Mouse (Mus musculus) CH12.LX (cell line): ENCODE measurements around the gene Wdr44.

Experiments
- BHLHE40 ChIP-seq: IDR thresholded peaks from 2 replicates; pipeline ENCODE4 v1.6.1; 2011; ENCODE audit warnings: mild to moderate bottlenecking, low read depth, low read length, improper control_type of control experiment
- CHD1 ChIP-seq: IDR thresholded peaks from 2 replicates; pipeline ENCODE4 v1.6.1; 2012; ENCODE audit warnings: low read depth, low read length, improper control_type of control experiment, inconsistent platforms
- CTCF ChIP-seq, 2 experiments: IDR thresholded peaks in 1 of 2; conservative IDR thresholded peaks in 1 of 2; 2 replicates each; pipeline ENCODE4 v1.5.1; 2011 to 2012; ENCODE audit warnings: low read depth in 2 of 2, low read length in 2 of 2, improper control_type of control experiment in 1 of 2, inconsistent platforms in 1 of 2, mild to moderate bottlenecking in 1 of 2, moderate library complexity in 1 of 2
- E2F4 ChIP-seq: IDR thresholded peaks from 2 replicates; pipeline ENCODE4 v1.6.1; 2011; ENCODE audit warnings: low read depth, low read length, improper control_type of control experiment; ENCODE audit not compliant: insufficient replicate concordance
- EP300 ChIP-seq: IDR thresholded peaks from 2 replicates; pipeline ENCODE4 v1.6.1; 2011; ENCODE audit warnings: low read length, improper control_type of control experiment
- ETS1 ChIP-seq: conservative IDR thresholded peaks from 2 replicates; pipeline ENCODE4 v1.6.1; 2012; ENCODE audit warnings: low read depth, mild to moderate bottlenecking, inconsistent platforms, low read length, improper control_type of control experiment, moderate library complexity
- KAT2A ChIP-seq: IDR thresholded peaks from 2 replicates; pipeline ENCODE4 v1.6.1; 2012; ENCODE audit warnings: low read length, improper control_type of control experiment, inconsistent platforms; ENCODE audit not compliant: insufficient replicate concordance
- MAX ChIP-seq: IDR thresholded peaks from 2 replicates; pipeline ENCODE4 v1.6.1; 2011; ENCODE audit warnings: low read length, improper control_type of control experiment
- NRF1 ChIP-seq: IDR thresholded peaks from 2 replicates; pipeline ENCODE4 v1.6.1; 2014; ENCODE audit warnings: low read depth, mild to moderate bottlenecking, inconsistent platforms, low read length, improper control_type of control experiment, moderate library complexity
- POLR2A ChIP-seq: IDR thresholded peaks from 2 replicates; pipeline ENCODE4 v1.6.1; 2011; ENCODE audit warnings: low read depth, mild to moderate bottlenecking, improper control_type of control experiment, low read length
- POLR2AphosphoS2 ChIP-seq: IDR thresholded peaks from 2 replicates; pipeline ENCODE4 v1.6.1; 2011; ENCODE audit warnings: low read depth, low read length, improper control_type of control experiment
- TCF12 ChIP-seq: IDR thresholded peaks from 2 replicates; pipeline ENCODE4 v1.6.1; 2014; ENCODE audit warnings: low read depth, mild to moderate bottlenecking, inconsistent platforms, low read length, improper control_type of control experiment
- ZKSCAN1 ChIP-seq: IDR thresholded peaks from 2 replicates; pipeline ENCODE4 v1.6.1; 2012; ENCODE audit warnings: low read depth, inconsistent platforms, low read length, improper control_type of control experiment, borderline replicate concordance

- no peak for TF ChIP-seq CTCF (conservative IDR thresholded peaks at IDR 0.05 in 1 of 2, IDR thresholded peaks at IDR 0.05 in 1 of 2; ENCODE audit: low read depth in 2 of 2, low read length in 2 of 2)
- TF ChIP-seq ZKSCAN1 = no peak
- no peak for TF ChIP-seq E2F4
- no peak for TF ChIP-seq POLR2A
- no peak for TF ChIP-seq MAX
- no peak for TF ChIP-seq NRF1
- no peak for TF ChIP-seq BHLHE40
- TF ChIP-seq EP300 = peak; percentile 88
- no peak for TF ChIP-seq TCF12
- TF ChIP-seq KAT2A = no peak
- no peak for TF ChIP-seq POLR2AphosphoS2
- no peak for TF ChIP-seq ETS1
- no peak for TF ChIP-seq CHD1
Observed at GRCm38 (mm10) chrX:23675450-23675849, 17.4 kb upstream of the Wdr44 start.
